Mouse (Mus musculus): ENCODE results near the gene Txk. TPM values are rescaled to one million over a fixed set of nuclear protein-coding genes. Genes with fewer than 3 reads are reported as not detected.

The Txk gene
- total and polyA plus RNA-seq, 3 experiments: 0.10 to 0.23 TPM; not detected in 1

DNA sequence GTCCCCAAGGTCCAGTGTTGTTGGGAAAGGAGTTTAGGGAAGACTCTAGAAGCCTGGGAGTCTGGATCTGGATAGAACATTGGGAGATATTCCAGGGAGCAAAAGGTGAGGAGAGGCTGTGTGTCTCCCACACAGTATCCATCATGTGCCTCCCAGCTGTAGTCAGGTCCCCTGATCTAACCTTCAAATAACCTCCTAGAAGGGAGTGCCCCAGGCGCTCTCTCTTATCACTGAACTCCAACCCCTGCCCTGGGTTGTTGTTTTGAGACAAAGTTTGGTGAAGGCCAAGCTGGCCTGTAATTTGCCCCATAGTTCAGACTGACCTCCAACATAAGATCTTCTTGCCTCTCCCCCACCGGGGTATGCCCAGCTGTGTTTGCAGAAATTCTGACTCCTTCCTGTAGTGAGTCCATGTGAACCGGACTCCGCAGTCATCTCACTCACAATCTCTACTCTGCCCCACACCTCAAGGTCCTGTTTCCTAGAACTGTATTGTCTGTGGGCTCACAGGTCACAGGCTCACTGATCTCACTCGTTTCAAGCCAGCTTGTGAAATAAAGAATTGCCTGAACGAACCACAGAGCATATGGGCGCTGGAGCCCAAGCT, 3.8 kb downstream of the Txk start:
- DNase-seq (ENCODE audit: low read depth, low spot score): no peak
- no peak for TF ChIP-seq POLR2A (IDR thresholded peaks at IDR 0.05; ENCODE audit: control insufficient read depth in 1 of 2, insufficient read depth in 1 of 2, low read depth in 1 of 2, low read length in 2 of 2, poor library complexity in 1 of 2)
- TF ChIP-seq BHLHE40 (IDR thresholded peaks at IDR 0.05; ENCODE audit: borderline replicate concordance, low read depth, low read length): no peak
- TF ChIP-seq E2F4 (IDR thresholded peaks at IDR 0.05; ENCODE audit: borderline replicate concordance, low read depth, low read length): no peak
- TF ChIP-seq MEF2A (IDR thresholded peaks at IDR 0.05; ENCODE audit: extremely low read depth, insufficient replicate concordance, low read depth, low read length, poor library complexity, severe bottlenecking): no peak
- no peak for TF ChIP-seq CTCF (IDR thresholded peaks at IDR 0.05 in 2 of 3, conservative IDR thresholded peaks at IDR 0.05 in 1 of 3; ENCODE audit: control insufficient read depth in 1 of 3, insufficient read depth in 1 of 3, low read depth in 2 of 3, low read length in 3 of 3, poor library complexity in 1 of 3, severe bottlenecking in 1 of 3)
- no peak for TF ChIP-seq POLR2AphosphoS2 (IDR thresholded peaks at IDR 0.05; ENCODE audit: low read length)
- no peak for TF ChIP-seq RAD21 (IDR thresholded peaks at IDR 0.05; ENCODE audit: low read depth, low read length)
- TF ChIP-seq KAT2A (conservative IDR thresholded peaks at IDR 0.05; ENCODE audit: low read depth, low read length): no peak

DNA sequence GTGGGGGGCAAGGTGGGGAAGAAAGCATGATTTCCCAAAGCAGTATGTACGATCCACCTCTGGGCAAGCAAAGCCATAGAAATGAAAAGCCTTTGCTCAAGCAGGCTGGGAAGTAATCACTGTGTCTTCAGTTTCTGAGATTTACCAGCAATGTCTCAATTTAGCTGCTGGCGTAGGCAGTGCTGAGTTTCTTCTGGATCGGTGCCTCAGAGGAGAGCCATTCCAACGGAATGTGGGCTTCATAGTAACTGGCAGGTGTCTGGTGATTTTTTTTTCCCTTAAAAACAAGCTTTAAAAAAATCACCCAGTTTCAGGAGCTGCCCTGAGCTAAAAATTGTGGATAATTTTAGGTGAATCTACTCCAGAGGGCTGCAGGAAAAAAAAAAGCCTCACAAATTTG, 5.2 kb downstream of the Txk start:
- H3K9ac ChIP-seq (ENCODE audit: control insufficient read depth, low read depth, low read length, poor library complexity, severe bottlenecking): no peak overlapping the region
- H3K4me1 ChIP-seq (ENCODE audit: control insufficient read depth in 1 of 2, insufficient read depth in 2 of 2, low read length in 2 of 2): 0 out of 4 replicates have a peak, but pooled peaks cover 0 to 2% of the 10 kb centered on the region in 2 experiments
- H3K27ac ChIP-seq (ENCODE audit: control insufficient read depth, low read depth, low read length): no peak overlapping the region
- no peak for DNase-seq (ENCODE audit: low read depth, low spot score)
- TF ChIP-seq POLR2A (IDR thresholded peaks at IDR 0.05; ENCODE audit: control insufficient read depth in 1 of 2, insufficient read depth in 1 of 2, low read depth in 1 of 2, low read length in 2 of 2, poor library complexity in 1 of 2): no peak
- no peak for TF ChIP-seq MAZ (IDR thresholded peaks at IDR 0.05; ENCODE audit: low read depth, low read length)
- no peak for TF ChIP-seq SIN3A (IDR thresholded peaks at IDR 0.05; ENCODE audit: low read length)
- no peak for TF ChIP-seq GATA1 (IDR thresholded peaks at IDR 0.05; ENCODE audit: low read depth, low read length)
- no peak for TF ChIP-seq POLR2AphosphoS5 (IDR thresholded peaks at IDR 0.05; ENCODE audit: borderline replicate concordance, low read depth, low read length)
- no peak for TF ChIP-seq POLR2AphosphoS2 (IDR thresholded peaks at IDR 0.05; ENCODE audit: low read length)
- TF ChIP-seq ZNF384 (IDR thresholded peaks at IDR 0.05; ENCODE audit: low read depth, low read length): no peak
- TF ChIP-seq NRF1 (IDR thresholded peaks at IDR 0.05; ENCODE audit: insufficient read depth, low read depth, low read length, poor library complexity, severe bottlenecking): no peak
- TF ChIP-seq MYC (IDR thresholded peaks at IDR 0.05; ENCODE audit: low read depth, low read length): no peak
- TF ChIP-seq CTCF (IDR thresholded peaks at IDR 0.05 in 2 of 3, conservative IDR thresholded peaks at IDR 0.05 in 1 of 3; ENCODE audit: control insufficient read depth in 1 of 3, insufficient read depth in 1 of 3, low read depth in 2 of 3, low read length in 3 of 3, poor library complexity in 1 of 3, severe bottlenecking in 1 of 3): no peak
- no peak for TF ChIP-seq MXI1 (IDR thresholded peaks at IDR 0.05; ENCODE audit: low read depth, low read length)
- TF ChIP-seq TCF12 (IDR thresholded peaks at IDR 0.05; ENCODE audit: low read depth, low read length): no peak
- TF ChIP-seq ZKSCAN1 (IDR thresholded peaks at IDR 0.05; ENCODE audit: low read depth, low read length): no peak
- TF ChIP-seq JUND (IDR thresholded peaks at IDR 0.05; ENCODE audit: low read depth, low read length): no peak
- TF ChIP-seq ELF1 (IDR thresholded peaks at IDR 0.05; ENCODE audit: low read depth, low read length): no peak
- TF ChIP-seq TAL1 (IDR thresholded peaks at IDR 0.05; ENCODE audit: low read length): no peak
- no peaks in the 10 kb centered on the region for H3K9me3 ChIP-seq (replicated peaks; ENCODE audit: insufficient read depth, low read length)
- H3K4me3 ChIP-seq (ENCODE audit: control insufficient read depth in 1 of 2, insufficient read depth in 1 of 2, low read depth in 2 of 2, low read length in 2 of 2): no peak overlapping the region
- no peaks in the 10 kb centered on the region for H3K79me2 ChIP-seq (ENCODE audit: control insufficient read depth, insufficient read depth, low read length, poor library complexity)
- H3K36me3 ChIP-seq (ENCODE audit: control insufficient read depth in 1 of 2, insufficient read depth in 2 of 2, low read length in 2 of 2): no peaks in the 10 kb centered on the region
- no peaks in the 10 kb centered on the region for H3K27me3 ChIP-seq (ENCODE audit: control insufficient read depth in 1 of 2, insufficient read depth in 2 of 2, low read length in 2 of 2)

More for the DNA sequence above, 3.8 kb downstream of the Txk start:
- no peaks in the 10 kb centered on the region for H3K9me3 ChIP-seq (replicated peaks; ENCODE audit: insufficient read depth, low read length)
- no peaks in the 10 kb centered on the region for H3K79me2 ChIP-seq (ENCODE audit: control insufficient read depth, insufficient read depth, low read length, poor library complexity)
- no peak overlapping the region for H3K9ac ChIP-seq (ENCODE audit: control insufficient read depth, low read depth, low read length, poor library complexity, severe bottlenecking)
- H3K4me3 ChIP-seq (ENCODE audit: control insufficient read depth in 1 of 2, insufficient read depth in 1 of 2, low read depth in 2 of 2, low read length in 2 of 2): no peak overlapping the region
- H3K27me3 ChIP-seq (ENCODE audit: control insufficient read depth in 1 of 2, insufficient read depth in 2 of 2, low read length in 2 of 2): no peaks in the 10 kb centered on the region
- 0 out of 4 replicates have a peak, but pooled peaks cover 0 to under 1% of the 10 kb centered on the region in 2 experiments for H3K36me3 ChIP-seq (ENCODE audit: control insufficient read depth in 1 of 2, insufficient read depth in 2 of 2, low read length in 2 of 2)
- peaks cover 0 to 2% of the 10 kb centered on the region in 2 experiments; a peak in 1 of 4 replicates for H3K4me1 ChIP-seq (ENCODE audit: control insufficient read depth in 1 of 2, insufficient read depth in 2 of 2, low read length in 2 of 2)
- no peak overlapping the region for H3K27ac ChIP-seq (ENCODE audit: control insufficient read depth, low read depth, low read length)
